Mouse (Mus musculus) gastrocnemius, postnatal 14 days (tissue): ENCODE data around the gene Magea5. TPM values are rescaled to one million over a fixed set of nuclear protein-coding genes. Genes with fewer than 3 reads are reported as not detected.
"Not testable (repeated sequence)": the region's sequence is repeated elsewhere in the genome, so short reads cannot be mapped to it uniquely, and the experiment has no call there.

Experiments used
- DNase-seq: peaks from one replicate; pipeline ENCODE4 v3.0.0; 2021; ENCODE audit warnings: mixed read lengths
- intact Hi-C: fragments of 180-260 bp; cut with DNase I; formaldehyde crosslinking; loops from one replicate; pipeline ENCODE4 v1.15.1; 2025; ENCODE audit warnings: low total_unique reads
- long read RNA-seq, 2 experiments: library from polyadenylated mRNA; stranded (forward); transcript quantifications; one replicate each; pipeline ENCODE4 v2.0.0; 2021
- total RNA-seq, 2 experiments: library from RNA; stranded (reverse); gene quantifications; 2 replicates each; pipeline ENCODE4 v1.2.3; 2021

Gene Magea5
- not detected for total RNA-seq
- long read RNA-seq, experiment 1: 0 reads
- long read RNA-seq, experiment 2: 0 reads

DNA sequence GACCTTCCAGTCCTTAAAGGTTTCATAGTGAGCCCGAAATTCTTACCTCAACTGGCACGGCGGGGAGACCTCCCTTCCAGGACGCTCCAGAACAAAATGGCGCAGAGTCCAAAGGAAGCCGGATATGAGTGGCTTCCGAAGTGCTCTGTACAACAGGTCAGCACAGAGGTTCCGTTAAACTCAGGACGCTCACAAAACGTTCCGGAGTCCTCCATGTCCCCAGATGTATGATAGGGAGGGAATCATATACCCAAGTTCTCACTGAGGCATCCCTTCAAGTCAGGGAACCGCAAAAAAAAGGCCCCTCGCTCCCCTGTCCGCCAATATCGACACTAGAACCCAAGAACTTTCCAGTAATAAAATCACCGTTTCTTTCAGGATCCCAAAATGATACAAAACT, at the start of gene Magea5:
Gene Magea5, minus strand, starts transcription at position 101 of the 400 bp plus-strand sequence.
- DNase-seq, intact Hi-C loops: not testable (repeated sequence)

DNA sequence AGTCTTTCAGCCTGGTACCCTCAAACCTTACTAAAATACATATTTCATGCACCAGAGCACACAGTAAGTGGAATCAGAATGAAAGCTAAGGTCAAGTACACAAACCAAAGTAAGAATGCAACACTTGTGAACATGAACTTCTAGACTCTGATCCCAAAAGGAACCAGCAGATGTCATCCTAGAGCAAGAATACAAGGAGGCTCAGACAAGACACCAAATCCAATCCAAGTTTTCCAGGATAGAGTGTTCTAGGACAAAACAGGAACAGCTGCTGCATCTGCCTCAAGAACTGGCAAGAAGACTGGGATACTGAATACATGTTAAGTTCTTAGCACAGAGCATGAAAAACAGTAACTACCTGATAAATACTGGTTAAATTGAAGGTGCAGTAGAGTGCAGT, 35.1 kb upstream of the Magea5 start:
- no peak for DNase-seq
- intact Hi-C loops: no loop called here

DNA sequence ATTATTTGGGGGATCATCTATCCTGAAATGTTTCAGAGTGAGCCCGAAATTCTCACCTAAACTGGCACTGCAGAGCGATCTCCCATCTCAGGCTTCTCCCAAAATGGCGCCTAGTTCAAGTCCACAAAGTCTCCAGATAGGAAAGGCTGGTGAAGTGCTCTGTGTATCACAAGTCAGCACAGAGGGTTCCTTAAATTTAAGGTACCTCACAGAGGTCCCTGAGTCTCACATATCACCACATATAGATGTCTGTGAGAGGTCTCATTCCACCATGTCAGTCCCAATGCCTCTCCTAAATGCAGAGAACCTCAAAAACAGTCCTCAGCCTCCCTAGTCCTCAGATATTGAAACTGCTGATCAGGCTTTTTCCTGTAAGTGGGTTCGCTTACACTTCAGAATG, 30.6 kb upstream of the Magea5 start, which contains the start of gene Magea2:
Gene Magea2, minus strand, starts transcription at position 101 of the 400 bp plus-strand sequence.
- intact Hi-C loops, DNase-seq: not testable (repeated sequence)

DNA sequence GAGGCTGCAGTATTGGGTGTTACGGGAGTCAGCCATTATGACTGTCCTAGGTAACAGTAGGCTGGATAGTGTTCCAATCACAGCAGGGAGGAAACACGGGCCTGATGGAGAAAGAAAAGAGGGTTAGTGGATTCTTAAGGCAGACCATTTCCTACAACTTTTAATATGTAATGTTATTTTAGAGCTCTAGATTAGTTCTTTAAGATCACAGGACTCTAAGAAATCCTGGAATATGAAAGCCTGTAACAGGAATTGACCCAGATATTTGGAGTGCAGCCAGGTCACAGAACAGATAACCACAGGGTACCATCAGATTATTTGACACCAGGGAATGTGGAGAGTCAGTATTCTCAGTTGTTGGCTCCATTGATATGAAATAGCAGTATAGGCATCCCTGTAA, 26.7 kb upstream of the Magea5 start, which contains the start of gene Magea1:
Gene Magea1, minus strand, starts transcription at position 101 of the 400 bp plus-strand sequence.
- intact Hi-C loops, DNase-seq: not testable (repeated sequence)

Other genes starting within 250 kb of the Magea5 start
- gene Cldn34b1, start 172.9 kb downstream of the Magea5 start, total RNA-seq: not detected
- not detected for gene Magea6, start 127.2 kb downstream of the Magea5 start, total RNA-seq
- gene Magea3, start 113.6 kb downstream of the Magea5 start, total RNA-seq: not detected
- gene Magea8, start 67.3 kb downstream of the Magea5 start, total RNA-seq: not detected
- gene Magea1, start 26.6 kb upstream of the Magea5 start, total RNA-seq: not detected
- gene Magea2, start 30.5 kb upstream of the Magea5 start, total RNA-seq: not detected
- not detected for gene Cldn34b2, start 65.3 kb upstream of the Magea5 start, total RNA-seq
- 10 to 100 TPM; 19.1 to 33.7 TPM for gene Sat1, start 153.3 kb upstream of the Magea5 start, total RNA-seq
- gene Acot9, start 199.3 kb upstream of the Magea5 start, total RNA-seq: 10 to 100 TPM; 26.4 to 27.0 TPM